ENCODE assay signal across 8 mouse cellular contexts in genomic region chr13:56003724-56004393, GRCm38 (mm10).
DNase-seq lines count a peak whose midpoint lies in the region; ATAC-seq lines count a peak whose summit lies in the region.

No protein-coding gene starts in this region.

- no peaks in the 10 kb centered on the region for H3K4me1 ChIP-seq in hindbrain, embryonic 15.5 days (replicated peaks)
- H3K4me1 ChIP-seq in hindbrain, embryonic 11.5 days (replicated peaks; ENCODE audit: control insufficient read depth, insufficient read depth, low read length) = no peaks in the 10 kb centered on the region
- H3K4me1 ChIP-seq in limb, embryonic 15.5 days = peaks cover 18% of the 10 kb centered on the region

- H3K9ac ChIP-seq in hindbrain, embryonic 15.5 days = no peak overlapping the region
- no peak overlapping the region for H3K9ac ChIP-seq in hindbrain, embryonic 11.5 days (ENCODE audit: low read depth, low read length)
- H3K9ac ChIP-seq in limb, embryonic 15.5 days = no peak overlapping the region

- no peaks in the 10 kb centered on the region for H3K36me3 ChIP-seq in hindbrain, embryonic 15.5 days
- H3K36me3 ChIP-seq in hindbrain, embryonic 11.5 days (ENCODE audit: control insufficient read depth, insufficient read depth, low read length) = no peaks in the 10 kb centered on the region
- H3K36me3 ChIP-seq in limb, embryonic 15.5 days = no peaks in the 10 kb centered on the region

- no peak overlapping the region for H3K4me2 ChIP-seq in hindbrain, embryonic 15.5 days
- H3K4me2 ChIP-seq in hindbrain, embryonic 11.5 days (replicated peaks; ENCODE audit: low read depth, low read length) = no peak overlapping the region
- H3K4me2 ChIP-seq in limb, embryonic 15.5 days = no peak overlapping the region

- no peaks in the 10 kb centered on the region for H3K9me3 ChIP-seq in hindbrain, embryonic 15.5 days
- no peaks in the 10 kb centered on the region for H3K9me3 ChIP-seq in hindbrain, embryonic 11.5 days (ENCODE audit: control insufficient read depth, low read length)
- no peaks in the 10 kb centered on the region for H3K9me3 ChIP-seq in limb, embryonic 15.5 days

- 69% methylated on average over 18 of the region's 18 CpGs for WGBS in hindbrain, embryonic 15.5 days
- WGBS in hindbrain, embryonic 11.5 days = 73% methylated on average over 18 of the region's 18 CpGs
- 39% methylated on average over 18 of the region's 18 CpGs for WGBS in limb, embryonic 15.5 days

- H3K27me3 ChIP-seq in hindbrain, embryonic 15.5 days = no peaks in the 10 kb centered on the region
- 0 out of 2 replicates have a peak, but pooled peaks cover 2% of the 10 kb centered on the region for H3K27me3 ChIP-seq in hindbrain, embryonic 11.5 days (ENCODE audit: control insufficient read depth, insufficient read depth, low read length)
- no peaks in the 10 kb centered on the region for H3K27me3 ChIP-seq in limb, embryonic 15.5 days

- no peak overlapping the region for H3K4me3 ChIP-seq in hindbrain, embryonic 15.5 days
- no peak overlapping the region for H3K4me3 ChIP-seq in hindbrain, embryonic 11.5 days (ENCODE audit: low read depth, low read length)
- no peak overlapping the region for H3K4me3 ChIP-seq in limb, embryonic 15.5 days

- no peak for DNase-seq in hindbrain, embryonic 11.5 days (ENCODE audit: low spot score)
- DNase-seq in adrenal gland, postnatal 14 days = peak; percentile 90
- DNase-seq in fibroblast of lung, adult 2 months (ENCODE audit: low read depth) = peak; percentile 45
- peak; percentile 9 to 21 for DNase-seq in kidney, adult 8-10 months
- peak; percentile 93 for DNase-seq in skeletal muscle tissue, adult 2 months (ENCODE audit: low read depth, low spot score)
- no peak for DNase-seq in thymus, postnatal 10 days (ENCODE audit: low spot score in 2 of 2)

- no peak overlapping the region for H3K27ac ChIP-seq in hindbrain, embryonic 15.5 days (replicated peaks)
- no peak overlapping the region for H3K27ac ChIP-seq in hindbrain, embryonic 11.5 days (ENCODE audit: low read depth, low read length)
- H3K27ac ChIP-seq in limb, embryonic 15.5 days = peak overlapping the region; percentile 40; the same call in 1 of the 2 replicates

- ATAC-seq in hindbrain, embryonic 15.5 days (ENCODE audit: low FRiP score, low read depth) = peak; percentile 45; the same call in 1 of the 2 replicates
- ATAC-seq in hindbrain, embryonic 11.5 days (ENCODE audit: low FRiP score) = no peak
- ATAC-seq in limb, embryonic 15.5 days (ENCODE audit: insufficient number of reproducible peaks, low FRiP score, low TSS enrichment, low read depth) = no peak

Comparison
In these comparisons a context has a peak if more than half of its experiments do, and no peak if none do; other contexts are left out.
1. DNase-seq: peak in adrenal gland, postnatal 14 days (single experiment), fibroblast of lung, adult 2 months (single experiment), kidney, adult 8-10 months (2 of 2) and skeletal muscle tissue, adult 2 months (single experiment); none in hindbrain, embryonic 11.5 days (single experiment) and thymus, postnatal 10 days (0 of 2).